Mouse (Mus musculus): ENCODE measurements around the gene Ly75.
A peak's percentile ranks its signal among the peaks of the same experiment; 100 is the strongest.

The Ly75 gene

DNA sequence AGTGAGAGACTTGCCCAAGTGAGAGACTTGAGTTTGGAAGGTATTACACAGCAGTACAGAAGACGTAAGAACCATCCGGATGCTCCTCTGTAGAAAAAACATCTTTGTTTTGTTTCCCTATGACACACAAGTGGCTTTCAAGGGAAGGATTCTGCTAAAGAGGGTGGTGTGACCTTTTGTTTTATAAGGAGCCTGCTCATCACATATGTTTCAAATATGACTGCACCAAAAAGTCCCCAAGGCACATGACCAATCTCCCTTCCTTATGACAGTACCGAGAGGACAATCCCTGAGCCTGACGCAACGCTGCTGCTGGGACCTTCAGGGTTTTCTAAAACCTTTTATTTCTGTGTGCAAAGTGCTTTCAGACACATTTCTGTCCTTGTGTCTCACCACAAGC, 12.9 kb downstream of the Ly75 start:
- no peak for DNase-seq

DNA sequence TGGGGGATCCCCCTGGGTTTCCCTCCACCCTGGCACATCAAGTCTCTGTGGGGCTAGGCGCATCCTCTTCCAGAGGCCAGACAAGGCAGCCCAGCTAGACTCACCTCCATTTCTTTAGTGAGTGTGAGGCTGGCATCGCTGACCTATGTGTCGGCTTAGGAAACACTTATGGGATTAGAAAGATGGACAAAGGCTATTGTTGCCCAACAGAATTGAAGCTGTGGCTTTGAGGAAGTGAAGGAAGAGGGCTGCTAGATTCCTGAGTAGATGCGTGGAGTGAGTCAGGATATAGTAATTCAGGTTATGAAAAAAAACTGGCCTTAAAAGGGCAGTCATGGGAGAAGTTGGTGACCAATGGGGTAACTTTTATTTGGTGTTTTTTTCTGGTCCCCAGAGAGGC, 13.6 kb downstream of the Ly75 start:
- no peak for DNase-seq

DNA sequence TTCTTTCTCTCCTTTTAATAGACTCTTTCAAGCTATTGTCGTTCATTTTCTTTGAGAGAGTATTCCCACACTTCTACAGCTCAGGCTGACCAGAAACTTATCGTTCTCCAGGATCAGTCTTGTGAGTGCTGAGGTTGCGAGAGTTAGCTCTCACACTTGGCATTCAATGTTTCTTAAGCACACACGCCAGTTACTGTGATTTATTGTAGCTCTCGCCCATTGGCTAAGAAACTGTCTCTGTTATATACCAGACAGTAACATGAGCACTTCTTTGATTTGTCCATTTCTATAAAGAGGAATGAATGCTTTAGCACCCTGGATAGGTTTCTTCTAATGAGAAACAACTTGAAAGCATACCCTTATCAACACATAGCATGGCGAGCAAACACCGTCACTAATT, 15.2 kb downstream of the Ly75 start:
- no peak for DNase-seq

DNA sequence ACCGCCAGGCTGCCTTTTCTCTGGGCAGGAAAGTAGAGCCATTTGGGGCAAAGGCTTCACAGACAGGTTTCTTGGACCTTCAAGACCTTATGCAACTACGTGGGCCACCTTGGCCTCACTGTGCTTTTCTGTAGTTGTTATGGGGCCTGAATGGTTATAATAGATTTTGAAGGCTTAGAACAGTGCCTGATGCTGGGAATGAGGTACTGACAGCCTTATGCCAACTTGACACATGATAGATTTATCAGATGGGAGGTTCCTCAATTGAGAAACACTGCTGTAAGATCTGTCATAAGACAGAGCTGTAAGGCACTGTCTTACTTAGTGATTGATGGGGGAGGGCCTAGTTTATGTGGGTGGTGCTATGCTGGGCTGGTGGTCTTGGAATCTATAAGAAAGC, 15.9 kb downstream of the Ly75 start:
- no peak for DNase-seq

DNA sequence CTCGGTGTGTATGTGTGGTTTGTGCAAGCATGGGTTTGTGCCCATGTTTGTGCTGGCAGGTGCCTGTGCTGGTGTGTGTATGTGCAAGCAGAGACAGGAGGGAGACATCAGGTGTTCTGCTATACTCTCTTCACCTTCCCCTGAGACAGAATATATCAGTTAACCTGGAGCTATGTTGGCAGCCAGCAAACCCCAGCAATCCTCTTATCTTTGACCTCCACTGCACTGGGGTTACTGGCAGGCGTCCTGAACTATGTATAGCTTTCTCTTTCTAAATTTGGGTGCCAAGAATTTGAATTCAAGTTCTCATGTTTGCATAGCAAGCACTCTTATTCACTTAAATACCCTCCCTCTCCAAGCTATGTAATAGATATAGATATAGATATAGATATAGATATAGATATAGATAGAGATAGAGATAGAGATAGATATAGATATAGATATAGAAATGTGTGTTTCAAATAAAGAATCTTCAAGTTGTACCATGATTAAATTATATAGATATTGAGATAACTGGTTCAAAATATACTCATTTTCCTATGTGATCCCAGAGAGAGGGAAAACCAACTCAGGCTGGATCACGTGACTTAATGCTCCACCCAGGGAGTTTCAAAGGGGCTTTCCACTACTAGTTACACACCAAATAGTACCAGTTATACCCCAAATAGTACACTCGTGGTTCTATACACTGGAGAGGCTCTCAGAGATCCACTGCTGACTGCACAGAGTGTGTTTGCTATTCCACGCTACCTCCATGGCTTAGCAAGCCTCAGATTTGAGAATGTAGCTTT, 17.1 kb downstream of the Ly75 start:
- DNase-seq = no peak

DNA sequence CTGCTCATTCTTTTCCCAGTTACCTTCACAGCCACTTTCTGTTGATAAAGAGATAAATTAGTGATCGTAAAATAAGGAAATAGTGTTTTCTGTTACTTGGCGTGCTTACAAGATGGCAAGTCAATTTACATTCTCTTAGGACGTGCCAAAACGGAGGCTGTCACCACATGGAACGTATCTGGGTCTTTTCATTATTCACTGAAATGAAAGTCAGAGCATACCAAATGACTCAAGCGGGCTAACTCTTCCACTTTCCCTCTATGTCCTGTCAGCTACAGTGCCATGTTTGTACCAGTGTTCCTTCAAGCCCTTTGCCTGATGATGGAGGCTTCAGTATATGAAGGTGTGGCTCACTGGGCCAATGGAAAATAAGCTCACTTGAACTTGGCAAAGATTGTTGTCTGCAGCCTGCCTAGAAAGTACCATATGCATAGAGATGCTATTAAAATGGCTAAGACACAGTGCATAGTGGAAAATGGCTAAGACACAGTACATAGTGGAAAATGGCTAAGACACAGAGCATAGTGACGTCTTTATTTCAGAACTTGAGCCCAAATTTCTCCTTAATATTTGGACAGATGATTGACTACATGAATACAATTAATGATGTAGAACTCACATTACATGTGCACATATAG, 17.8 kb downstream of the Ly75 start:
- no peak for DNase-seq

DNA sequence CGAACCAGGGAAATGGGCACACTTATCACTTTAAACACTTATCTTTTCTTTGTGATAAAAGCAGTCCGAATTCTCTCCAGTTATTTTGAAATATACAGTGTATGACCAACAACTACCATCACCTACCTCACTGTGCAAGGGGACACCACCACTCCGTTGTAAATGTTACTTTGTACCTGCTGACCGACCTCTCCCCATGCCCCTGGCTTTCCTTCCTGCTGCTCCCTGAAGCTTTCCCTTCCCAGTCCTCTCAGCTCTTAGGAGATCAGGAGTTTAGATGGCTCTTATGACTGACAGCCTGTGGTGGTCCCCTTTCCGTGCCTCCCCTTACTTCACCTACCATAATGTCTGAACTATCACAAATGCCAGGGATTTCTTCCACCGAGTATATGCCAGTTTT, 21.0 kb downstream of the Ly75 start:
- DNase-seq = no peak

DNA sequence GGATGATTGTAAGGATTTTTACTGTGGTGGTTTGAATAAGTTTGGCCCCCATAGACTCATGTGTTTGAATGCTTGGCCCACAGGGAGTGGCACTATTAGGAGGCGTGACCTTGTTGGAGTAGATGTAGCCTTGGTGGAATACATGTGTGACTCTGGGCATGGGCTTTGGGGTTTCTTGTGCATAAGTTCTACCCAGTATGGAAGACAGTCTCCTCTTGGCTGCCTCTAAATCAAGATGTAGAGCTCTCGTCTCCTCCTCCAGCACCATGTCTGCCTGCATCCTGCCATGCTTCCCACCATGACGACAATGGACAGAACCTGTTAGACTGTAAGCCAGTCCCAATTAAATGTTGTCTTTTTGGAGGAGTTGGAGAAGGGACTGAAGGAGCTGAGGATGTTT, 23.3 kb downstream of the Ly75 start:
- DNase-seq = no peak

DNA sequence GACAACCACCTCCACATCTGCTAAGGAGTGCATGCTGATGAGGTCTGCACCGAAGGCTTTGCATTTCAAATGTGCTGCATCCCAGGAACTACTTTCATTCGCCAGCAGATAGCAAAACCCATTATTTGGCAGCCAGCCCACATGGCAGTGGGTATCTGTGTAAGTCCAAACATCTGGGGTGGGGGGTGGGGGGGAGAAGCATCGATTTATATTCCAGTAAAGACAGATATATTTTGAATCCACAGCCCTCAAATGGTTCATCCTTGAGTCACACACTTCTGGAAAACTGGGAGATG, 27.8 kb downstream of the Ly75 start:
- peak; percentile 3 for DNase-seq

DNA sequence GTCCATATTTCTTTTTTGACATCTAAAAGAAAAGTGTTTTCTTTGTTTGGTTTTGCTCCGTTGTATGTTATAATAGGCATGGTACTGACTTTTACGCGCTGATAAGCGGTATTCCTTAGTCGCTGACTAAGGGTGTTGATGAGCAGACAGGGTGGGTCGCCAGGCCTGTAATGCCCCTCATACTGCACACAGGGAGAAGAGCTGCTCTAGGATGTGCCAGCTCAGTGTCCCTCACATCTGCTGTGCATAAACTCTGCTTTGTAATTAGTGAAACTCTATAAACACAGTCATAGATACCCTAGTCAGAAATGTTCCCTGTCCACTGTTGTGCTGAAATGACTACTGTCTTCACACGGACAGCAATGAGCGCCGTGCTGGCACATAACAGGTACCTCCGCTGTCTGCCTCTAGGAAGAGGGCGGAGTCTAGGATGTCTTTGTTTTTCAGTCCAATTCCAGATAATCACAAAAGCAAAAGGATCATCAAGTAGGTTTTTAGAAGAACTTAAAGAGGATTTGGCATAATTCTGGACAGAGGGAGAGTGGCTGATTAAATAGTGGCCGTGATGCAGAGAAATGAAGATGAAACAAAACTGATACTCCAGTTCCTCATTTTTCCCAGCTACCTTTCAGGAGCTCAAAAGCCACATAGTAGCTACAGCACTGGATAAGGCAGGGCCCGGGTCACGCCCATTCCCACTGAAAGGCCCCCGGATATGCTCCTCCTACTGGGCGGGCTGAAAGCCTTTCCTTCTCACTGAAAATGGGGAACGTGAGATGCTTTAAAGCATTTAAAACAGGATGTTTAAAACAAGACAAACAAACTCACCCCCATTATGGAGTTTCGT, 28.3 kb downstream of the Ly75 start:
- no peak for DNase-seq

DNA sequence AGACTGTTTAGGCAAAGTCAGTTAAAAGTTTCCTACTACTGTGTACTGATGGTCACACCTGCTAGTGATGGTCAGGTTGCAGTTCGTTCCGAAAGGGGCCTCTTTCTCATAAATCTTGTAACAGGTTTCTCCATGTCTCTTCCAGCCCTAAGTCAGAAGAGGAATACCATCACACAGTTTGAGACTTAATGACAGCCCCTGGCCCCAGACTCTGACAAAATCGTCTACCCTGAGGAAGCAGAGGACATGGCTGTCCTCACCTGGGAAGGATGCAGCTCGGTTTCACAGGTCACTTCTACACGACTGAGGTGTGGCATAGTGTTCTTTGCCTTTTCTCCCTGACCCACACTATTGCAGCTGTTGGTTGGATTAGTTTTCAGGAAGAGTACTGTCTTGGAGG, 30.8 kb downstream of the Ly75 start:
- DNase-seq = no peak

DNA sequence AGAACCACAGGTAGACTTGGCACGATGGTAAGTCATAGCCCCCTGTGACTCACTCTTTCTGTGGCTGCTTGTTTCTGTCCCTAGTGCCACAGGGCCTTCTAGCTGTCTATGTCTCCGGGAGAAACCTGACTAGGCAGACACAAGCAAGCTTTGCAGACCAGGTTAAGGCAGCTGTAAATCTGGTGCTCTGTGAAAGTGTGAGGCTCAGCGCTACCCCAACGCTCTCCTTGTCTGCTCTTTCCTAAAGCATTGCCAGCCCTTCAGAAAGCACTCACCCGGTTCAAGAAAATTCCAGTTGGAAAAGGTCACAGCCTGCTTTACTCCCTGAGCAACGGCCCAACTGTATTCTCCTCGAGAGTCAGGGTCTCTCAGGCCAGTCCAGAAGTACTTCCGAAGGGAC, 31.3 kb downstream of the Ly75 start:
- DNase-seq = no peak

DNA sequence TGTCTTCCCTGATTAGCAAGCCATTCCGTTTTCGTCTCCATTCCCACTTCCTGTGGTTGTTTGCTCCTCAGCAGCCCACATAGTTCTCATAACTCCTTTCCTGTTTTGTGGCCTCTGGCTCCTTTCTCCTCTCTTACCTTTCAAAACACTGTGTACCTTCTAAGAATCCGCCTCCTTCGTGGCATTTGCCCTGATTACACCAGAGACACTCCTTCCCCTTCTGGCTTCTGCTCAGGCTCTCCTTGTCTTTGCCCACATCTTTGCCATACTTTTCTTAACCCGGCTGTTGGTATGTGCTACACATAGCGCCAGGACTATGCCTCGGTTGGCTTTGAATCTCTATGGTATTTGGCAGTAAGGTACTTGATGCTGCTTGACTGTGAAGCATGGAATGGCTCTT, 35.2 kb downstream of the Ly75 start:
- no peak for DNase-seq

DNA sequence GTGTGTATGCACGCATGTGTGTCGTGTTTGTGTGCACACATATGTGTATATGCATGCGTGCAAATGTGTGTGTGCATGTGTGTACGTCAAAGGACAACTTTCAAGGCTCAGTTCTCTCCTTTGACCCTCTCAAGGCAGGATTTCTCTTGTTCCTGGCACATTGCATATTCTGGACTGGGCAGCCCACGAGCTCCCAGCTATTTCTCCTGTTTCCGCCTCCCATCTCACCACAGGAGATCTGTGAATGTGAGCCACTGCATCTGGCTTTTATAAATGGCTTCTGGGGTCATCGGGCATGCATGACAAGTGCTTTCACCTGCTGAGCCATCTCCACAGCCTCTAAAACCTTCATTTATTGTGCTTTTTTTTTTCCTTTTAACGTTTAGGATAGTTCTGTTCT, 36.6 kb downstream of the Ly75 start:
- no peak for DNase-seq

DNA sequence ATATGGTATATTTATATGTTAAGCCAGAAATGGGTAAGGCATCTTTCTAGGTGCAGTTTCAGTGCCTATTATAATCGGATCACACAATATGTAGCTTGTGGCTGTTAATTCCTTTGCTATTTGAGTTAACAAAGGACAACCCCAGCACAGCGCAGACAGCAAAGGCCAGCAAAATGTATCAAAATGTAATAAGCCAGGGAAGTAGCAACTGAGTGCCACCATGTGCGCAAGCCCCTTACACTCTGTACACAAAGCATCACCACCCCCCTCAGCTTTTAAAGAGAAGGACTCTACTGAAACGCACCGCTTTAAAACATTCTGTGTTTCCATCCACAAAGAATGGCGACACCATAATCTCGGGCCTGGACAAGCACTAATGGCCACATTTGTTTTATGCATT, 37.4 kb downstream of the Ly75 start:
- no peak for DNase-seq

DNA sequence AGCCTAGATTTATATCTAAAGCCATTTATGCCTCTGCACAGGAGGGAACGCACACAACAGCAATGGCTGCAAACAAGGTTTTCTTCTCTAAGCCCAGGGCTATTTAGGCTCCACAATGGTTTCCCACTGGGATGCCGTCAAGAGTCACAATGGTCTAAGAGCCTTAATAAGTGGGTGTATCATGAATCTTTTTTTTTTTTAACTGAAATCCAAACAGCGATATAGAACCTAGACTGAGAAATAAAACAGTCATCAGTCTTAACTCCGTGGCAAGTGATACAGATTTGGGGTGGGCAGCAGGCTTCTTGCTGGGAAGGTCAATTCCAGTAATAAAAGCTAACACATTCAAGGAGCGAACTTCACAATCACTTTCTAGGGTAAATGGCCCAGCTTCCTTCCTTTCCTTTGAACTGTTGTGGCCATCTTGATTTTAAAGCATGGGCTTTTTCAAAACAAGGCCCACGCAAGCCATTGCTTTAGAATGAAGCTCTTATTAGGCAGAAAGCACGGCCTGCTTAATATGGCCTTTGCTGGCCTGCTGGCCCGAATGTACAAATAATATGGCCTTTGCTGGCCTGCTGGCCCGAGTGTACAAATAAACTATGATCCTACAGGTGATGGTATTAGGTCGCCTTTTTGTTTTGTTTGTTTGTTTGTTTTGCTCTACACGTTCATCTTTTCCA, 39.4 kb downstream of the Ly75 start:
- no peak for DNase-seq

DNA sequence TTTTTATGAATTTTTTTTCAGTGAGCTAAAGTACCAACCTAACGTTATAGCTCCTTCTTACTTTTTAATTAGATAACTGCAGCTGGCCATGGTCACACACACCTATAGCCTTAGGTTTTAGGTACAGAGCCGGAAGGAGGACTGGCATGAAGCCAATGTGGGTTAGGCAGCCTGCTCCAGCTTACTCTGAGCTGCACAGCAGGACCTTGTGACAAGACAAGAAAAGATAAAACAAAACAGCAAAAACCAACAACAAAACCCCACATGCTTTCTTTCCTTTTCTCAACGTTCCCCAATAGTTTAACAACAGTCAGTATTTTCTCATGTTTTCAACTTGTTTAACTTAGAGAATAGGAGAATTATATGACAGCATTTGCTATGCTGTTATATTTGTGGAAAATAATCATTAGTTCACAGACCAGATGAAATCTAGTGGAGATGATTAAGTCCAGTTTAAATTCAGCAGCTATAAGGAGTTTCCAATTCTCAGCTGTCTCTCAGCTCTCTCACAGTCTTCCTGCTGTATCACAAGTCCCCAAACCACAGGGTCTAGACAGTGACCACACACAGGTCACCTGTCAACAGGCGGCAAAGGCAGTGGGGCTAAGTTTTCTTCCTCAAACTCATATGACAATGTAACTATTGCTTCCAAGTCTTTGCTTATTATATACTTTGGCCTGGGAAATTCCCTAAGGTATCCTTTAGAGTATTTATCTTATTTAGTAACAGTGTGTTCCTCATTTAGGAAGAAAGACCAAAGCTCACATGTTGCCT, 40.8 kb downstream of the Ly75 start:
- no peak for DNase-seq

DNA sequence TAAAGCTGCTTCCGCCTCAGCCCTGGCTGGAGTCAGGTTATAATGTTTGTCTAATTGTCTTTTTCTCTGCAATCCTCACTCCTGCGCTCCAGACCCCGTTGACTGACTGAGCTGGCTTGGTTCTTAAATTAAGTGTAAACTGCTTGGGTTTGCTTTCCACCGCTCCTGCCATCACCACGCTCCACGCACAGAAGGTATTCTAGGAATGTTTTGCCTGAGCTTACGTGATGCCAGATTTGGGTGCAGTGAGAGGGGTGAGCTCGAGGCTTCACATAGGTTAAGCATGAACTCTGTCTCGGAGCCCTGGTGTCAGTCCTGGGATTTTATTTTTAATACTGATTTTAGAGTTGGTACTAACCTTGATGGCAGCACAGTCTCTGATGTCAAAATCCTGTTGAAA, 45.2 kb downstream of the Ly75 start:
- DNase-seq = no peak

DNA sequence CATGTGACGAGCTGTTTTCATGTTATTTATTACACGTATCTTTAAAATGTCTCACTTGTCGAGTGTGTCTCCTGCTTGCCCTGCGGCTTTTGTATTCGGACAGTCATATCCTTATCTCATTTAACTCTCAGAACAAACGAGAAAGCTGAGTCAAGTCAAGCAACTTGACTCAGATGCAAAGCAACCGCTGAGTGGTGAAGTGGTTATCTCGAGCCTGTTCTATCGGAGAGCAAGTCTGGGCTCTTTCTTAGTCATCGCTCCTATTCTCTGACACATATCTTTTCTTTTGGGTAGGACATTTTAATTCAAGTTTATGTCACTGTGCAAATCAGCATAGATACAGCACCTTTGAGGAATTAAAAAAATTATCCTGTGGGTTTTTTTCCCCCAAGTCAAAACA, 54.5 kb downstream of the Ly75 start:
- DNase-seq = no peak

DNA sequence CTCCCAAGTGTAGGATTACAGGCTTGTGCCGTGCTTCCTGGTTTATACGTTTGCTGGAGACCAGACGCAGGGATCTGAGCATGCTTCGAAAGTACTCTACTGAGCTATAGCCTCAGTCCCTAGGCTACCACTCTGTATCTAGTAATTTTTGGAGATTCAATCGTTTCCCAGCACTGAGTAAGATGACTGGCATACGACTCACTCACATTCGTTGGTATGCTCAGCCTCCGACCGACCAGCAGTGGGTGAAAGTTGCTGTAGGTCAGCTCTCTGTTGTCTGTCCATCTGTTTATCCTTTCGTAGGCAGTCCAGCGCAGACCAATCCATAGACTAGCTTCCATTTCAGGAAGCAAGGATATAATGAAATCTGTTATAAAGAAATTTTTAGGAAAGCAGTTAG, 55.5 kb downstream of the Ly75 start:
- no peak for DNase-seq

DNA sequence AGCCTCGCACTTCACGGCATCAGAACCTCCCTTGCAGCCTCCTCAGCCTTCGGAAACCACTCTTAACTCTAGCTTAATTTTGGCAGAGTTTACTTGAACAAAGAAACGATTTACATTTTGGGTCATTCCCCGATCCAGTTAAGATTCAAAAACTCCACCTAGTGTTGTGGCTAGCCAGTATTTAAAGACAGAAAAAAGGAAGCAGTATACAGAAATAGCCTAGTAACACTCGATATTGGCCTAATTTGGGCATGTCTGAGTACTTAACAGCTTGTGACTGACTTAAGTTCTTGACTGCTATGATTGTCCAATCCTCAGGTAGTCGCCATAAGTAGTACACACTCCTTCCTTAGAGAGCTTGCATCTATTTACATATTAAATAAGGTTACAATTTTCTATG, 56.2 kb downstream of the Ly75 start:
- no peak for DNase-seq

DNA sequence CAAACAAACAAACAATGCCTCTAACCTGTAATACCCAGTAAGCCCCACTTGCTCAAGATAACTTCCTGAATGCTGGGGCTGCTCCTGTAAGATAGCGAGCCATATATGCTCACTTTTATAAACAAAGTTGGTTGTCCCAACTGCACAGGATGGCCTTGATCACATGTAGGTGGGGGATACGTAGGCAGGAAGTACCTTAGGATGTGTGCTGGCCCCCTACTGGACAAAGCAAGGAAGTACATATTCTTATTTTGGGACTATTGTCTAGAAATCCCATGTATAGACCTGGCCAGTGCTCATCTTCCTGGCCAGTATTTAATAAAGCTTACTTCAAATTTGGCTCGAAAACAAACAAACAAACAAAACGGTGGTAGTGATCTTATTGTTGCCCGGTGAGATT, 59.7 kb downstream of the Ly75 start:
- DNase-seq = no peak
